Mouse (Mus musculus): ENCODE data around the gene Cmpk2. TPM values are rescaled to one million over a fixed set of nuclear protein-coding genes. Genes with fewer than 3 reads are reported as not detected.
A peak's percentile ranks its signal among the peaks of the same experiment; 100 is the strongest.
"Not testable (repeated sequence)": the region's sequence is repeated elsewhere in the genome, so short reads cannot be mapped to it uniquely, and the experiment has no call there.

Gene Cmpk2
- polyA plus RNA-seq (2016; fragmentation: Nextera tagmentation; extraction: Ambion mirVana): 3.0 and 4.6 TPM in 2 replicates

DNA sequence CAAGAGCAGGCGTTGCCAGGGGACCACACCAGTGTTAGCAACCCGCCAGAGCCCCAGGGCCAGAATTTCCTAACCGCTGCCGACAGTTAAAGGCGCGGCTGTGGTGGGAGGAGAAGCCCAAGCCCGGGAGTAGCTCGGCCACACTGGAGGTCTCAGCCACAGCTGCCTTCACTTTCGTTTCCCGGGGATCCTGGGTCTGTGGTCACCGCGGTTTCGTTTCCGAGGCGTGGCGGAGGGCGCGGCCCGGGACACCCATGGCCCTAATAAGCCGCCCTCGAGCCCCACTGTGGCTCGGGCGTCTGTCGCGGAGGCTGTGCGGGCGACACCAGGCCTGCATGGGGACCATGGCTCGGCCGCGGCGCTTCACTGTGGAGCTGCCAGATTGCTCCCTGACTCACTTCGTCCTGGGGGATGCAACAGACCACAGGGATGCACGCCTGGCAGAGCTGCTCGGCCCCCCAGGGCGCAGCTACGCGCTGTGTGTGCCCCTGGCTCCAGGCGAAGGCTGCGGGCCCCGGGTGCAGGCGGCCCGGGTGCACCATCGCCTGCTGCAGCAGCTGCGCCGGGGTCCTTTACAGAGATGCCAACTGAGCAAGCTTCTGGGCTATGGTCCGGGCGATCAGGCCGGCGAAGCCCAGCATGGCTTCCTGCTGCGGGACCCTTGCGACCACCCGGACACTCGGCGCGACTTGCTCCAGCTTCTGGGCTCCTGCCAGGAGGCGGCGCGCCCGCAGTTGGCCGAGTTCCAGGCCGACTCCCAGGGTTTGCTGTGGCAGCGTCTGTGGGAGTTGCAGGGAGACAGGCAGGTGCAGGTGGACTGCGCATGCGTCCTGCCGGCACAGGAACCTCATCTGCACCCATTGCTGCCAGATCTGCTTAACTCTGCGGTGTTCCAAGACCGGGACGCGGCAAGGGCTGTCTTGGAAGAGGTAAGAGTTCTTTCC, at the start of gene Cmpk2:
Gene Cmpk2 (plus strand): TSS at position 107 of the 944 bp plus-strand sequence.
- Histone ChIP-seq H3K9me3 (no peaks in the 10 kb centered on the region), H3K27me3 (ENCODE audit: insufficient read depth, poor library complexity, severe bottlenecking) (peaks cover 7% of the 10 kb centered on the region; the same call in 1 of the 2 replicates), H3K4me1 (peaks cover 9% of the 10 kb centered on the region), H3K4me3 (peak within 1 kb of the TSS; percentile 80), H3K27ac (peak within 1 kb of the TSS; percentile 90), H3K36me3 (no peaks in the 10 kb centered on the region)
- WGBS: under 1% methylated on average over 69 of the region's 69 CpGs
- DNase-seq (ENCODE audit: low spot score): peak; percentile 92

DNA sequence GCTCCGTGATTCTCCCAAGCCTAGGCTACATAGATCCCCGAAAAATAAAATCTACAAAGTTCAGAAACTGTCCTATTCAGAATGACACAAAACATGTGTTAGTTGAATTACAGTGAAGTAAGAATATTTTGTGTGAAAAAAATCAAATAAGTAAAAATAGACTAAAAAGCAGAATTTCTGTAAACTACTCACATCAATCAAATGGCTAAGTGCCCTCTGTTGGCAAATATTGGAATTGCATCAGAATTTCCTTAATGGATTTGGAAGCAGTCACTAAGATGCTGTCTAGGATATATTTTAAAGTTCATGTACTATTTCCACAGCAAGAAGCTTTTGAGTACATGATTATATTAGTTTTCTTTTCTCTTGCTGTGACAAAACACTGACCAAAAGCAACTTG, 44.2 kb upstream of the Cmpk2 start:
- no peak for DNase-seq (ENCODE audit: low spot score)
- Histone ChIP-seq H3K27me3 (ENCODE audit: insufficient read depth, poor library complexity, severe bottlenecking) (no peaks in the 10 kb centered on the region), H3K4me1 (no peaks in the 10 kb centered on the region), H3K36me3 (no peaks in the 10 kb centered on the region), H3K9me3 (no peaks in the 10 kb centered on the region), H3K27ac (no peak overlapping the region), H3K4me3 (no peak overlapping the region)
- WGBS: 86% methylated on average over 2 of the region's 2 CpGs

DNA sequence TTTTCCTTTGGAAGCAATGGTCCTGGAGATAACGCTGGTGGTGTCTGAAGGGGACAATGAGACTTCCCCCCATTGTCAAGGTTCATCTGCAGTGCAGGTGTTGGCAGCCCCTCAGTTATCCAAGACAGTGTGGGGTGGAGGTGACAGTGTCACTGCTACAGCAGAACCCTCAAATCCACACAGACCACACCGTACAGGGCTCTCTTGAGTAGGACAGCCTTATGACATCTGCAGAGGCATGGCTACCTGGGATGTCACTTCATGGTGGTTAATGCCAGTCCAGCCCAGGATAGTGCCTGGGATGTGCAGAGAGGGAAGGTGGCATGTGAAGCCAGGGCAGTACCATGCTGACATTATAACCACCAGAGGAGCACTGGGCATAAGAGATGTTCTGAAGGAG, 40.2 kb upstream of the Cmpk2 start:
- not testable (repeated sequence) for H3K27ac ChIP-seq; H3K27me3 ChIP-seq (ENCODE audit: insufficient read depth, poor library complexity, severe bottlenecking); H3K4me3 ChIP-seq; H3K9me3 ChIP-seq; H3K36me3 ChIP-seq; DNase-seq (ENCODE audit: low spot score); H3K4me1 ChIP-seq
- 75% methylated on average over 2 of the region's 2 CpGs for WGBS

DNA sequence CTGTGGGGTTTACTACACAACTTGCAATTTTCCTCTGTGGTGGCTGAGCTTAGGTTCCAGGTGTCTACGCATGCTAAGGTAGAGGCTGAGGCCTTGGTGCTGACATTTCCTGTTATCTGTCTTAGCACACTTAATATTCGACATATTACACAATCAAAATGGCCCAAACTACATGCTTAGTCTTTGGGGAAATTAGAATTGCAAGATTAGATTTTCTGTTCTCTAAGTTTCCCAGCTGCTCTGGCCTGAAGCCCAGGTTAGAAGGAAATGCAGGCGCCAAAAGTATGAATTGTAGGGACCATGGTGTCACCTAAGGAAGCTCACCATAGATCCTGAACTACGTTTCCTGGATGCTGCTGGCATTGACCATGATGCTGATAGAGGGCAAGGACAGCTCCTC, 32.7 kb upstream of the Cmpk2 start:
- H3K27me3 ChIP-seq (ENCODE audit: insufficient read depth, poor library complexity, severe bottlenecking): no peaks in the 10 kb centered on the region
- H3K36me3 ChIP-seq: no peaks in the 10 kb centered on the region
- no peak overlapping the region for H3K4me3 ChIP-seq
- 82% methylated on average over 4 of the region's 4 CpGs for WGBS
- DNase-seq (ENCODE audit: low spot score): no peak
- no peak overlapping the region for H3K27ac ChIP-seq
- no peaks in the 10 kb centered on the region for H3K4me1 ChIP-seq
- H3K9me3 ChIP-seq: no peaks in the 10 kb centered on the region

- no peak for DNase-seq (ENCODE audit: low spot score)
- no peak overlapping the region for H3K4me3 ChIP-seq
- H3K27me3 ChIP-seq (ENCODE audit: insufficient read depth, poor library complexity, severe bottlenecking): no peaks in the 10 kb centered on the region
- H3K36me3 ChIP-seq: no peaks in the 10 kb centered on the region
- no peaks in the 10 kb centered on the region for H3K9me3 ChIP-seq
- H3K4me1 ChIP-seq: no peaks in the 10 kb centered on the region
- 74% methylated on average over 3 of the region's 3 CpGs for WGBS
- H3K27ac ChIP-seq: no peak overlapping the region
Observed at GRCm38 (mm10) chr12:26437950-26438349, 31.1 kb upstream of the Cmpk2 start.

GRCm38 (mm10) chr12:26439366-26439765, 29.6 kb upstream of the Cmpk2 start:
- Histone ChIP-seq H3K4me3 (no peak overlapping the region), H3K4me1 (no peaks in the 10 kb centered on the region), H3K27ac (no peak overlapping the region), H3K27me3 (ENCODE audit: insufficient read depth, poor library complexity, severe bottlenecking) (no peaks in the 10 kb centered on the region), H3K36me3 (no peaks in the 10 kb centered on the region), H3K9me3 (no peaks in the 10 kb centered on the region)
- WGBS: 74% methylated on average over 3 of the region's 3 CpGs
- no peak for DNase-seq (ENCODE audit: low spot score)

GRCm38 (mm10) chr12:26444054-26444453, 24.9 kb upstream of the Cmpk2 start:
- Histone ChIP-seq H3K4me3 (no peak overlapping the region), H3K36me3 (no peaks in the 10 kb centered on the region), H3K4me1 (no peaks in the 10 kb centered on the region), H3K27me3 (ENCODE audit: insufficient read depth, poor library complexity, severe bottlenecking) (no peaks in the 10 kb centered on the region), H3K9me3 (no peaks in the 10 kb centered on the region), H3K27ac (no peak overlapping the region)
- 1% methylated on average over 2 of the region's 2 CpGs for WGBS
- no peak for DNase-seq (ENCODE audit: low spot score)

DNA sequence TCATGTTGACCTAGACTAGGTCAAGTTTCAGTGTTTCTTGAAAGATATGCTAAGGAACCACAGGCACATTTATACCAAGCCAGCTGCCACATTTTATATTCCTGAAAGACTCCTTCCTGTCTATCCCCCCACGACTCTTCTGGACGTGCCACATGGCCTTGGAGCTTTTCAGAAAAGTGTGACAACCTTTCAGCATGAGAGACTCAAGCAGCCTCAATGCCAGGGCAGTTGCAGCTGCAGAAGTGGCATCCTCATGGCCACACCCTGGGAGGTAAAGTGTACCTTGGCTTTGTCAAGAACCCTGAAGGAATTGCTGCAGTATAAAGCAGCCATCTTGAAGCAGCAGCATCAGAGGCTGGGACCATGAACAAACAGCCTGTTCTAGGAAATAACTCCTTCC, 24.5 kb upstream of the Cmpk2 start:
- Histone ChIP-seq H3K27me3 (ENCODE audit: insufficient read depth, poor library complexity, severe bottlenecking) (no peaks in the 10 kb centered on the region), H3K27ac (no peak overlapping the region), H3K36me3 (no peaks in the 10 kb centered on the region), H3K9me3 (no peaks in the 10 kb centered on the region), H3K4me1 (no peaks in the 10 kb centered on the region), H3K4me3 (no peak overlapping the region)
- WGBS: 84% methylated on average over 2 of the region's 2 CpGs
- DNase-seq (ENCODE audit: low spot score): no peak

DNA sequence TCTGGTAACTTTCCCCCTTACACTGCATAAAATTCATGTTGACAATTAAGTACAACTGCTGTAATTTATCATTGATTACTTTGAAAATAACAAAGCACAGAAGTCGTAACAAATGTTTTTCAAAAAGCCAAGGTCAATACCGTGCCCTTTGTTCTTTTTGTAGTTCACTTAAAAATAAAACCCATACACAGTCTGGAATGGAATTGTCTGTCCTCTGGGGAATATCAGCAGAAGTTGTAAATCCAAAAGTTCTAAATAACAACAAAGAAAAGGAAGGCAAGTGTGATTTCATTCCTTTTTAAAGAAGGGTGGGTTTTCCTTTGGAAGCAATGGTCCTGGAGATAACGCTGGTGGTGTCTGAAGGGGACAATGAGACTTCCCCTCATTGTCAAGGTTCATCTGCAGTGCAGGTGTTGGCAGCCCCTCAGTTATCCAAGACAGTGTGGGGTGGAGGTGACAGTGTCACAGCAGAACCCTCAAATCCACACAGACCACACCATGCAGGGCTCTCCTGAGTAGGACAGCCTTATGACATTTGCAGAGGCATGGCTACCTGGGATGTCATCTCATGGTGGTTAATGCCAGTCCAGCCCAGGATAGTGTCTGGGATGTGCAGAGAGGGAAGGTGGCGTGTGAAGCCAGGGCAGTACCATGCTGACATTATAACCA, 22.5 kb upstream of the Cmpk2 start:
- H3K36me3 ChIP-seq: no peaks in the 10 kb centered on the region
- no peaks in the 10 kb centered on the region for H3K4me1 ChIP-seq
- DNase-seq (ENCODE audit: low spot score): no peak
- 74% methylated on average over 4 of the region's 4 CpGs for WGBS
- H3K27ac ChIP-seq: no peak overlapping the region
- no peaks in the 10 kb centered on the region for H3K27me3 ChIP-seq (ENCODE audit: insufficient read depth, poor library complexity, severe bottlenecking)
- H3K9me3 ChIP-seq: no peaks in the 10 kb centered on the region
- H3K4me3 ChIP-seq: no peak overlapping the region

GRCm38 (mm10) chr12:26449483-26449882, 19.5 kb upstream of the Cmpk2 start:
- Histone ChIP-seq H3K4me1 (peaks cover 4% of the 10 kb centered on the region; the same call in 1 of the 2 replicates), H3K9me3 (no peaks in the 10 kb centered on the region), H3K27me3 (ENCODE audit: insufficient read depth, poor library complexity, severe bottlenecking) (no peaks in the 10 kb centered on the region), H3K27ac (no peak overlapping the region), H3K4me3 (no peak overlapping the region), H3K36me3 (no peaks in the 10 kb centered on the region)
- DNase-seq (ENCODE audit: low spot score): no peak
- 98% methylated on average over 2 of the region's 2 CpGs for WGBS

- no peaks in the 10 kb centered on the region for H3K27me3 ChIP-seq (ENCODE audit: insufficient read depth, poor library complexity, severe bottlenecking)
- H3K36me3 ChIP-seq: no peaks in the 10 kb centered on the region
- no peak overlapping the region for H3K4me3 ChIP-seq
Observed at GRCm38 (mm10) chr12:26451150-26451549, 17.9 kb upstream of the Cmpk2 start.

DNA sequence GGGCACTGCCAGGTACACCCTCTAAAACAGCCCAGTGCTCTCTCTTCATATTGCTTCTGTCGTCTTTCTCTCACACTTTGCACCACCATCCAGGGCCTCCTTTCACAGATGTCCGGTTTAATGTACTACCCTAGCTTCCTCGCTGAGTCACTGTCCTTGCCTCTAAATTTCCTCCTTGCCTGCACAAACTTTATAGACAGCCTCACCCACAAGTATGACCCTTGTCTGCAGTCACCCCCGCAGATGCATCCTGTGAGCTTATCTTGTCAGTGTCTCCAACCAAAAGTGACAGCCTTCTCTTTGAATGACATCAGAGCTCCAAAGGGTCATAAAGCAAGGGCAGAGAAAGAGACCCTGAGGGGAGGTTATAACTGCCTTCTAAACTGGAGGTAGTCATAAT, 16.1 kb upstream of the Cmpk2 start:
- DNase-seq (ENCODE audit: low spot score): no peak
- no peak overlapping the region for H3K4me3 ChIP-seq
- no peaks in the 10 kb centered on the region for H3K36me3 ChIP-seq
- H3K27me3 ChIP-seq (ENCODE audit: insufficient read depth, poor library complexity, severe bottlenecking): no peaks in the 10 kb centered on the region
- WGBS: 56% methylated on average over 4 of the region's 4 CpGs
- no peak overlapping the region for H3K27ac ChIP-seq
- H3K9me3 ChIP-seq: no peaks in the 10 kb centered on the region
- H3K4me1 ChIP-seq: peaks cover 11% of the 10 kb centered on the region; the same call in 1 of the 2 replicates

More at GRCm38 (mm10) chr12:26451150-26451549, 17.9 kb upstream of the Cmpk2 start:
- Histone ChIP-seq H3K9me3 (no peaks in the 10 kb centered on the region), H3K27ac (no peak overlapping the region), H3K4me1 (peaks cover 8% of the 10 kb centered on the region; the same call in 1 of the 2 replicates)
- DNase-seq (ENCODE audit: low spot score): no peak
- WGBS: 36% methylated on average over 1 of the region's 1 CpGs

- no peaks in the 10 kb centered on the region for H3K9me3 ChIP-seq
- H3K27ac ChIP-seq: no peak overlapping the region
- H3K36me3 ChIP-seq: no peaks in the 10 kb centered on the region
- H3K27me3 ChIP-seq (ENCODE audit: insufficient read depth, poor library complexity, severe bottlenecking): no peaks in the 10 kb centered on the region
- peaks cover 11% of the 10 kb centered on the region; the same call in 1 of the 2 replicates for H3K4me1 ChIP-seq
- H3K4me3 ChIP-seq: no peak overlapping the region
- 53% methylated on average over 5 of the region's 5 CpGs for WGBS
- no peak for DNase-seq (ENCODE audit: low spot score)
Observed at GRCm38 (mm10) chr12:26454682-26455081, 14.3 kb upstream of the Cmpk2 start.

Data from heart, embryonic 10.5 days (tissue).